Mouse (Mus musculus) thymus, postnatal 36 days (tissue): ENCODE measurements around the gene Stat3.

Source experiments
- DNase-seq, 2 experiments: peaks; one replicate each; pipeline ENCODE4 v3.0.0; 2022; ENCODE audit warnings: mixed read lengths in 2 of 2

Stat3 gene

DNA sequence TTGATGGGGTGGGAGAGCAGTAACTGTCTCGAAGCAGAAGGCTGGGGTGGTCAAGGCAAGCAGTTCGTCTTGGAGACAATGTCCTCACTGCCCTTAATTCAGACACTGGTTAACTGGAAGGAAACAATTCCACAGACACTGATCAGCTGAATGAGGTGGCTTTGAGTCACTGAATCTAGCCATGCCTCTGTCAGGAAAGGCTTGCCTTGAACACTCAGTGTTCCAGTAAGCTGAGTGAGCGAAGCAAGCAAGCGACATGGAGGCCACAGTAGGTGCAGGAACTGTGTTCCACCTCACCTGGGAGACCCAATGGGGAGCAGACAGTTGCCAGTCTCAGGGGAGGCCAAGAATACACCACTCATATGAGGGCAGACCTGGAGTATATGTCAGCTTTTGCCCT lies 52.1 kb downstream of the Stat3 start:
- no peak for DNase-seq

DNA sequence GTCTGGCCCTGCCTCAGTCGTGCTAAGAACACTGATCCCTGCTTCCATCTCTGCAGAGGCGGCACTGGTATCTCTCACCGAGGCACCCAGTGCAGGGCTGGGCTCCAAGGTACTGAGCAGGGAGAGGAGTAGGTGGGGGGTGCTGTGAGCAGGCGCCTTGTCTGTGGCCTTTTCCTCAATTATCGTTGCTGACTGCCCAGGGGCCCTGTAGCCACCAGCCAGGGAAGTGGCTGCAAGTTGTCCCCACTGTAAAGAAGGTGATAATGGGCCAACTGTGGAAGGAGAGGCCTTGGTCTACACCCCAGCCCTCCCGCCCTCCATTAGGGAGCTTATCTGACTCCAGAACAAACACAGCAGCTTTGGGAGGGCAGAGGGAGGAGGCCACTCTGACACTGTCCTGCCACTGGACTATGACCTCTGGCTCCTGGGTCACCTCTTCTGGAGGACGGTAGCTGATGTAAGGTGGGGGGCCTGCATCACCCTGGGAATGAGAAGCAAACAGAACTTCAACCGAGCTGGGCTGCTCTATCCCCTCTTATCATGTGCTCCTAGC lies 53.1 kb downstream of the Stat3 start:
- DNase-seq = no peak

DNA sequence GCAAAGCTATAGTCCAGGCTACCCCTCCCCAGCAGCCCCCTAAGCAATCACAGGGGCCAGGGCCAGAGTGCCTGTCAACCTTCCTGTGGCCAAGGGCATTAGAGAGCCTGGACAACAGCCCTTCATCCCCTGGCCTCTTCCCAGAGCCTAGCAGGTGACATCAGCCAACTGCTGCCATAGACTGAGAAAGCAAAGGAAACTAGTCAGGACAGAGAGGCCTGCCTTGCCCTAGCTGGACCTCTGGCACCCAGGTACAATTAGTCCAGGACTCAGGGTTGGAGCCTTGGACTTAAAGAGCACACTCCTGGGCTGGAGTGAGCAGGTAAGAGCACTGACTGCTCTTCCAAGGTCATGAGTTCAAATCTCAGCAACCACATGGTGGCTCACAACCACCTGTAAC lies 53.9 kb downstream of the Stat3 start:
- no peak for DNase-seq

DNA sequence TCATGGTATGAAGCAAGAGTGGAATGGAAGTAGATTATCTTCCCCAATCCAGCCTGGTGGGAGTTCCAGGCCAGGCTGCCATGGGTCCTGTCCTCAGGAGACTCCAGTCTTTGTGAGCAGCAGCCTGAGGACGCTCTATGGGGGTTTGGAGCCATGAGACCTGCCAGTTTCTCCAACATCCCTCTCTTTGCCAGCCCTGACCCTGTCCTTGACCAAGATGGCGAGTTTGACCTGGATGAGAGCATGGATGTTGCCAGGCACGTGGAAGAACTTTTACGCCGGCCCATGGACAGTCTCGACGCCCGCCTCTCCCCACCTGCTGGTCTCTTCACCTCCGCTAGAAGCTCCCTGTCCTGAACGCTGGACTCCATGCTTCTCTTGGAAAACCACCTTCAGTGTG lies 55.7 kb downstream of the Stat3 start:
- DNase-seq = no peak

DNA sequence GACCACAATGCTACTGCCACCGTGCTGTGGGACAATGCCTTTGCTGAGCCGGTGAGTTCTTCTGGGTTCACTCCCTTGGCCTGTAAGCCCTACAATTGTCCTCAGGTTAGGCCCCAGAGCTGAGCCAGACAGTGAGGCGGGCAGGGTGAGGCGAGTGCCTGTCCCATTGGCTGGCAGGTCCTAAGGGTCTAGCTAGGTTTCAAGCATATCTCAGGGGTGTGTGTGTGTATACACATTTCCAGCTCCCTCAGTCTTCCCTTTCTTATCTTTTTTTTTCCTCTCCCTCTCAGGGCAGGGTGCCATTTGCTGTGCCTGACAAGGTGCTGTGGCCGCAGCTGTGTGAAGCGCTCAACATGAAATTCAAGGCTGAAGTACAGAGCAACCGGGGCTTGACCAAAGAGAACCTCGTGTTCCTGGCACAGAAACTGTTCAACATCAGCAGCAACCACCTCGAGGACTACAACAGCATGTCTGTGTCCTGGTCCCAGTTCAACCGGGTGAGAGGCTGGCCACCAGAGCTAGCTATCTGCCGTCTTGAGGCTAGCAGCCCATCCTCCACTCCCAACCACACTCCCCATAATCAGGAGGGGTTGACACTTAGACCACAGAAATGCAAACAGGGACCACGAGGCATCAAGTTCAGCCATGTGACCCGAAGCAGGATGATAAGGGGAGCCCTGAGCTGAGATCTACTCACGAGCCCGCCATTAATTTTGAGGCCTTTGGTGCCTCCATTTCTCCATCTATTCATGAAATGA lies 59.8 kb downstream of the Stat3 start:
- no peak for DNase-seq

DNA sequence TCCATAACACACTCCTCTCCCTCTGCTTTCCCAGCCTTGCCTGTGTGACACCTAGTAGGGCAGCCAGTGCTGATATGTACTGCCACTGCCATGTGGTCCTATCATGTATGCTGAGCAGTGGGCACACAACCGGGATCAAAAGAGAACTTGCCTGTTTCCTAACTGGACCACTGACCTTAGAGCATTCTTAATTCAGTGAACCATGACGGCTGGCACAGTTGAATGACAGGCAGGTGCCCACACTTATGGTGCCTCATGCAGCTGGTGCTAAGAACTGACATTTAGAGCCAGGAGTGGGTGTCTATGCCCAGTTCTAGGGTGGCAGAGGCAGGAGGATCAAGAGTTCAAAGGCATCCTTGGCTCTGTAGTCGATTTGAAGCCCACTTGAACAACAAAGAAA lies 63.6 kb downstream of the Stat3 start:
- DNase-seq = no peak

DNA sequence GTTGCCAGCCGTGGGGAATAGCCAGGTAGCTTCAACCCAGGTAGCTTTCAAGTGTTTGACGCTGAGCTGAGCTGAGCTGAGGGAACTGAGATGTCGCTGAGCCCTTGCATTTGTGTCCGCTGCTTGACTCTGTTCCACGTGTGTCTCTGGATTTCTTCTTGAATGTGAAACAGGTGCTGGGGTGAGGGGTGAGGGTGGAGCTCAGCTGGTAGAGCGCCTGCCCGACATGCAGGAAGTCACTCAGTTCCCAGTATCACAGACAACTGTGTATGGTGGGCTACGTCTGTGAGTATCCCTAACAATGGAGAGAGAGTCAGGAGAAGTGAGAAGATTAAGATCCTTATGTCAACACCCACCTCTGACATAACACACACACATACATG lies 68.4 kb downstream of the Stat3 start:
- DNase-seq = peak; percentile 55 to 75

DNA sequence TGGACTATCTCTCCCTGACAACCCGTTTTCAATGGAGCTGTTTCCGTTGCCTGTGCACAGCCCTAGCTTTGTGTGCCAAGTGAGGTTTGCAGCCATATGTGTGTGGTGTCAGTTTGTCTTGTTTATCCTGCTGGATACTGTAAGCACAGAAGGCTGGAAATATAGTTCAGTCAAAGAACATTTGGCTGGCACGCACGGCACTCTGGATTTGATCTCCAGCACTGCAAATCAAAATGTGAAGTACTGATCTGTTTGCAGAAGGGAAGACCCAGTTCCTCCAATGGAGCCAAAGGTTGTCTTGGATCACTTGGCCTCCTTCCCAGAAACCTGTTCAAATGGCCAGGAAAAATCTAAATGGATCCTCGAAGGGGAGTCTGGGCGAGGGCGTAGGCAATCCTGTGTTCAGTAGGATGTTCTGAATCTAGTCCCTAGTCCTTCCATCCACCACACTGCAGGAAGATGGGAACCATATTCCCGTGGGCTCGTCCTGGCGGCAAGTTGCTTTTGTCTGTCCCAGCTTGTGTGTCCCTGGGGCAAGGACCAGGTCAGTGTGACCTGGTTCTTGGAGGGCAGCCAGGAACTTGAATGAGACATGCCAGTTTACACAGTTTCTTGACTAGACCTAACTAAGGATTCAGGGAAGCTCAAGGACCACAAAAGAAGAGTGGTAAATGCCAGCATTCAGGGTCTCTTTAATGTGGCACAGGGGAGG lies 68.9 kb downstream of the Stat3 start:
- no peak for DNase-seq

DNA sequence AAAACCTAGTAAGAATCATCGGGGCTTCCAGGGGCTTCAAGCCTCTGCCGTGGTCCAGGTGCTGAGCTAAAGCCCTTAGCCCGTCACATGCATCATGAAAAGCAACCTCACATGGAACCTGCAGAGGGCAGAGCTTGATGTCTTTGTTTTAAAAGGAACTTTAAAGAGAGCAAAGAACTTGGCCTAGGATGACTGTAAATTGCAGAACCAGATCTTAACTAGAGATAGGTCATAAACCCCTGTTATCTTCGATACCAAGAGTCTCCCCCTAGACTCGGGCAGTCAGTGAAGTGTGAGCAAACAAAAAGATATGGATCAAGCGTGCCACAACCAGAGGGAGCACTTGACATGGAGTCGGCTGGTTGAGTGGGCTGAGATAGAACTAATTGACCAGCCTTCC lies 73.7 kb downstream of the Stat3 start:
- DNase-seq = no peak

DNA sequence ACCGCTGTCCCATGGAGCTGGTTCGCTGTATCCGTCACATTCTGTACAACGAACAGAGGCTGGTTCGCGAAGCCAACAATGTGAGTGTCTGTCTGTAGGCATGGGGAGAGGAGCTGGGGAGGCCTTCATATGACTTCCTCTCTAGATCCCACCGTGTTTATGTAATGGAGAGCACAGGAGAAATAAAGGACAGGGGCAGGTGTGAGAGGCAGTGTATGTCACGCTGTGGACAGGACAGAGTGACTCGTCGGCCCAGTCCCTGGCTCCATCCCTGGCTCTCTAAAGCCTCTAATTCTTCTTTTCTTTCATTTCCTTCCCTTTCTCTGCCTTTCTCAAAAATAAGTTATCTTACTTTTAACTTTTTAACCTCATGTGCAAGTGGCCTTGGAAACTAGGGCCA lies 76.2 kb downstream of the Stat3 start:
- DNase-seq = no peak

DNA sequence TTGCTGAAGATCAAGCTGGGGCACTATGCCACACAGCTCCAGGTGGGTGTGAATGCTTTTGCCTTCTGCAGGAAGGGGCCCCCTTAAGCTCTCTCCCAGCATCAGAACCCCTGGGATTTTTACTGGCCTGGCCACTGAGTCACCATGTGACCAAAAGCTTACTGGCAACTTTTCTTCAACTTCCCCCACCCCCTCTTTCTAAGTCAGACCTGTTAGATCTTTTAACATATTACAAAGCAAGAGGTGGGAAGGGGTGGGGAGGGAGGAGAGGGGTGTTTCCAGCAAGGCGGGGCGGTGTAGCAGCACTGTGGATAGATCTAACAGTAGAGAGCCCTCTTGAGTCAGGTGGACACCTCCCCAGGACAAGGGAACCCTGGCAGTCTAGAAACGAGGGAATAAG lies 77.5 kb downstream of the Stat3 start:
- DNase-seq = peak in 1 of 2 experiments; percentile 54

DNA sequence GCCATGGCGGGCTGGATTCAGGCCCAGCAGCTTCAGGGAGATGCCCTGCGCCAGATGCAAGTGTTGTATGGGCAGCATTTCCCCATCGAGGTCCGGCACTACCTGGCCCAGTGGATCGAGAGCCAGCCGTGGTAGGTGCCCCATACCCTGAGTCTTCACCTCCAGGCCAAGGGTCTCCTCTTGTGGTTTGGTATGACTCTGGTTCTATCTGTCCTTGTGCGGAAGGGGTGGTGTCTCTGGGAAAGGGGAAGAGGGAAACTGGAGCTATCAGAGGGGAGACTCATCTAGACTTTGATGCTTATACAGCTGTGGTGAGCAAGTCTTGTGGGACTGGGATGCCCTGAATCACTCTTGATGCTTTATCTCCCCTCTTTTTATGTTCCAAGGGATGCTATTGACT lies 78.0 kb downstream of the Stat3 start:
- no peak for DNase-seq

DNA sequence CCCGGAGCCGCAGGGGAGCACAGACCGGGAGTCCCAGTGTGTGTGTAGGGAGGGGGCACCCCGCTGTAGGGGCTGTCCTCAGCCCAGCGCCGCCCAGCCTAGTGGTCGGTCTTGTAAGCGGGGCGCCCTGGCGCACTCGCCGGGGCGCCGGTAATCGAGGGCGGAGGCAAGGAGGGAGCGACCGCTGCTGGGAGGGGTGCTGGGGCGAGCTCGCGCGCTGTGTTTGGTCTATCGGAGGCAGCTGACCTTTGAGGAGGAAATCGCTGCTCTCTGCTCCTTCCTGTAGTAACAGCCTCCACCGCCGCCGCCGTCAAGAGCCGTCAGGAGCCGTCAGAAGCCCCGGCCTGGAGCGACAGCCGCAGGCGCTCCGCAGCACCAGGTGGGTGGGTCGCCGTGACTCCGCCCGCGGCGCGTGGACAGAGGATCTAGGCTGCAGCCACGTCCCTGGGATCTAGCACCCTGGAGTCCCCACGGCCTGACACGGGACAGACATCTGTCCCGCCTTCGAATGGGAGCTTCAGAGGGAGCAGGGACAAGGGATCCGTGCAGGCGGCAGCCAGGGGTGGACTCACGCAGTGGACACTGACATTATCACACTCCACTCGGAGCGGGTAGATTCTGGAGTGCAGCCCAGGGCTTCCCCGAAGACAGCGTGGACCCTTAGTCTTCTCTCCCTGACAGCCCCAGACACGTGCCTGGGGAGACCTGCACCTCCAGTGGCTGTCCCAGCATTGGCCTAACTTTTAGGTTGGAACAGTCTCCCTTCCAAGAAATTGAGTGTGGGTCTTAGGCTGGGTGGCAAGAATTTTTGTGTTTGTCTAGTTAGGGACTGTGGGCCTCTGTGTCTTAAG lies 78.9 kb downstream of the Stat3 start:
- peak; percentile 86 to 92 for DNase-seq

DNA sequence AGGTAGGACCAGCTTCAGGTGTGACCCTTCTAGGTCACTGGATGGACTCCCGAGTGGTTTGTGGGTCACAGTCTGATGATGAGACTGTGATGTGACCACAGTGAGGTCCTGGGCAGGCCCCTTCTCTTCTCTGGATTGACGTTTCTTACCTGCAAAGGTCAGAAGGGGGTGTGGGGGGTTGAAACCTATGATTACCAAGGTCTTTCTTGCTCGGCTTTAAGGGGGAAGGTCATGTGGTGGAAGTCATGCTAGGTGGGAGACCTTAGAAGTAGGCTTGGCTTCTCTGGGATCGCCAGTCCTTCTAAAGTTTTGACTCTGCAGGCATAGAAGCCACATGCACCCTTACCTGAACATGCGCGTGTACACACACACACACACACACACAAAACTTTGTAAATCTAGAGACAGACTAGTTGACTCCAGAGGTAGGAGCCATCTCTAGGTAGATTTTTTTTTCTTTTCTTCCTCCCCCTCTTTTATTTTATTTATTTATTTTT lies 79.7 kb downstream of the Stat3 start:
- DNase-seq = no peak

DNA sequence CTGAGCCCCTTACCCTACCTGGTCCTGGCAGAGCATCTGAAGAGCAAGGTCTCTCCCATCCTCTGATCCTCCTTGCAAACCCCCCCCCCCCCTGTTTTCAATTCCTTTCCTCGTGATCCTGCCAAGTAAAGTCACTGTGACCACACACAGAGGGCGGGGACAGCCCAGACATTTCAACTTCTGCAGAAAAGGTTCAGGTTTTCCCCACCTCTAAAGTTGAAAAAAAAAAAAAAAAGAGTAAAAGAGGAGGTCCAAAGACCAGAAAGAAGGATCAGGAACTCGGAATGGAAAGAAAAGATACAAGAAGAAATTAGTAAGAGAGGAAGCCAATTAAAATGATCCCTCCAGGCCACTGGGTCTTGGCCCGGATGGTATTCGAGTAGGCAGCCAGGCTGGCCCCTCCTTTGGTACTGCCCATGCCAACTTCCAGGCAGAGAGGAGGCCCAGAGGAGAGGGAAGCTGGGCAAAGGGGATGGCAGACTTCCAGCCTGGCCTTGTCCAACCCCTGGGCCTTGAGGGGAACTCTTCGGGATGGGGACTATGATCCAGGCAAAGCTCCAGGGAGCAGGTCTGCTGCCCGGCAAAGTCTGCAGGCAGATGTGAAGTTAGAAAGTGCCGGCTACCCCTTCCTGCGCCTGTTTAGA lies 80.3 kb downstream of the Stat3 start, which contains the start of gene Stat5a:
TSS of gene Stat5a (plus strand) at position 417 of the 644 bp plus-strand sequence.
- no peak for DNase-seq

DNA sequence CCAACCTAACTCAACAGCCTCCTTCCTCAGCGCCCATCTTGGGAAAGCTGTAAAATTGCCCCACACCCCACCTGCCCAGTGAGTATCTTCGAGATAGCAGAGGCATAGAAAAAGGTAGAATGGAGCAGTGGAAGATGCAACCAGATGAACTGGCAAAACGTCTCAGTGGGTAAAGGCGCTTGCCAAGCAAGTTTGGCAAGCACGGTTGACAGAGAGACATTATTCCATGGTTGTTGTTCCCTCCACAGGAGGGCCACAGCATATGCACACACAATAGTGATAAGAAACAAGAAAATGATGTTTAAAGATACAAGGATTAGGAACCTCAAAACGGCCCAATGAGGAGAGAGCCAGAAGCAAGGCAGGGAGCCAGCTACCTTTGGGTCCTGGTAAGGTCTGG lies 81.4 kb downstream of the Stat3 start:
- no peak for DNase-seq

DNA sequence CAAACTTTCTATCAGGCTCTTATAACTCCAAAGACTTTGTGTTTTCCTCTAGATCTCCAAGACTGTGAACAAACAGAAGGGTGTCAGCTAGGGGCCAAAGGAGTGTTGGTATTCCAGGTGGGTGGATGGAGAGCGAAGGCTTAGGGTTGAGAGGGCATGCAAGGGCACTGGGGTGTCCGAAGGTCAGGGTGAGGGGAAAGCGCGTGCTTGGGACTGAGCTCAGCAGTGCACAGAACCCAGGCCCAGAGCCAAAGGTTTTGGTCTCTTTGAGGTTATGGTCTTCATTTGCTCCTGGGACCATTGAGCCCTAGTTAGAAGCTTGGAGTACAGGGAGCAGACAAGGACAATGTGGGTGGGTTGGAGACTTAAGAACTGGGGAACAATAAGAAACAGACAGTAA lies 84.2 kb downstream of the Stat3 start:
- no peak for DNase-seq

DNA sequence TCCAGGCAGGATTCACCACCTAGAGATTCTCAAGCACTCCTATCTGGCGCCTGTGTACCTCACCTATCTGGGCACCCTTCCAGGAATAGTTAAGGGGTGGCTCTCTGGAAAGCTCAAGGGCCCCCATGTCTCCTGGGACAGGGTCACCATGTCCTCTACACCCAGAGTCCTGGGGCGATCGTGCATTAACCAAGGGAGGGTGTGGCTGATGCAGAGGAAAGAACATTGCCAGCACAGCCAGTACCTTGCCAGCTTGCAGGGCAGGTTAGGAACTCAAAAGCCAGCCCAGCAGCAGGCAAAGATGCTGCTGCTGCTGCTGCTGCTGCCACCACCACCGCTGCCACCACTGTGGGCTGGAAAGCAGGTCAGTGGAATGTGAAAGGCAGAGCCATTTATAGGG lies 85.1 kb downstream of the Stat3 start:
- no peak for DNase-seq

DNA sequence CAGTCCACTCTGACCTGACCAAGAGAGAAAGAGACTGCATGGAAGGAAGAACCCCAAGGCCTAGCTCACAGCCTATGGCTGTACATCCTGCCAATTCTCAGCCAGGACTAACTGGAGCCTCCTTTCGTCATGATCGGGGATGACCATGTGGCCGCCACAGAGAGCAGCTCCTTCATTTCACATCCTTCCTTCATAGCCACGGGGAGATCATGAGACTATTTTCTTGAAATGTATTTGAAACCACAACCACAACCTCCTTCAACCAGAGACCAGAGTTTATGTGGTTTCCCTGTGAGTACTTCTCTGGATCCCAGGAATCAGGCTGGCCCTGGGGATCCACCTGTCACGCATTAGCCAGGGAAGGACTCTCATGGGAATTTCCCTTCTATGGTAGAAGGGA lies 86.3 kb downstream of the Stat3 start:
- no peak for DNase-seq

DNA sequence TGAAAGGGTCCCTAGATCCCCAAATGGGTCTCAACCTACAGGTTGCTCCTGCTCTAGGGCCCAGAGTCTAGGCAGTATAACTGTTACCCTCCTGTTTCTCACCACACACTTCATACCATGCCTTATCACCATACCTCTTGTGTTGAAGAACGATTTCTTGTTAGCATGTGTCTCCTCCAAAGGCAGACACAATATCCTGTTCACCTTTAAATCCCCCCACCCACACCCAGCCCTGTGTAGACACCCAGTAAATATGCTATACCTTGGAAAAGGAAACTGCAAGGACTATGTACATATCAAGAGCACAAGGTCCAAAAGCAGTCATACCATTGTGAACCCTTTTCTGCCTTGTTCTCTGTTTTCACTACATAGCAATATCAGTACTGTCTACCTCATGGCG lies 87.3 kb downstream of the Stat3 start:
- no peak for DNase-seq

DNA sequence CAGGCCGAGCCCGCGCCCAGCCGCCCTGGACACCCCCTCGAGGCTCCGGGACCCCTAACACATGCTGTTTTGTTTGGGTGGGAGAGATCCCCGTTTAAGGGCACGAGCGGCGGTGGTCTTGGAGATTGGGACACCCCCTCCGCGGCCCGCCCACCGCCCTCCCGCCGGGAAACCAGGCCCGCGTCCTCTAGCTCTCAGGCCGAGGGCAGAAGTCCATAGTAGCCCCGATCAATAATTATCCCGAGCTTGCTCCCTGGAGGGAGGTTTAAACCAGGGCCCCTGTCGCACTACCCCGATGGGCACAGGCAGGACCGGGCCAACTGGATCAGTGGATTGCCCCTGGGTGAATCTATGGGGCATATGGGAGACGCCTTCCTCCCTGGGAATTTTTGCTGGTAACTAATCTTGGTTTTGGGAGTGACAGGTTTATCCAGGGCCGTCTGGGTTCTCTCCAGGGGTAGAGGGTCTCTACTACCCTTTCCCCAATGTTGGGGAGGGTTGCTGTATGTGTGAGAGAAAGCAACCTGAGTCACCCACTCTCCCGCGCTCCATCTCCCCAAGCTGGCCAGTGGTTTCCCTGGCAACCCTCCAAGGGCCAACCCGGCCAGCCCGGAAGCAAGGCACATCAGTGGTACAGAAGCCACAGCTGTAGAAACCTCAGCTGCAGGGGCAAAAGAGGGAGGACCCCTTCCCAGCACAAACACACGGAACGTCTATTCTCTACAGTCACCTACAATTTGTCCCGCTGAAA lies 88.4 kb downstream of the Stat3 start:
- peak; percentile 48 to 67 for DNase-seq
